In genomic region chr8:128480896-128481665, GRCm38 (mm10) we compare ENCODE assay signal across 12 mouse cellular contexts.
DNase-seq lines count a peak whose midpoint lies in the region; ATAC-seq lines count a peak whose summit lies in the region.
"Had no signal": no experiment of that assay in that cellular context is flagged by ENCODE, and none has a peak within 500 bp of the region (broad histone marks: within the 10 kb centered on the region; RNA-seq: fewer than 3 reads in every experiment).

No protein-coding gene starts in this region.

- H3K9me3 ChIP-seq in heart, embryonic 16.5 days (replicated peaks; ENCODE audit: control insufficient read depth, low read length) = no peaks in the 10 kb centered on the region

- peaks cover 56% of the 10 kb centered on the region for H3K36me3 ChIP-seq in heart, embryonic 16.5 days (ENCODE audit: control insufficient read depth, insufficient read depth)

- intact Hi-C loops in heart, postnatal 36 days (cut with DNase I) = no loop called here

- H3K27me3 ChIP-seq in heart, embryonic 16.5 days (ENCODE audit: control insufficient read depth, insufficient read depth, low read length) = no peaks in the 10 kb centered on the region

- no peak overlapping the region for H3K4me2 ChIP-seq in heart, embryonic 16.5 days (ENCODE audit: low read depth, low read length)

- no peak overlapping the region for H3K4me3 ChIP-seq in heart, embryonic 16.5 days (ENCODE audit: low read length)

- peak; percentile 72 for ATAC-seq in heart, embryonic 16.5 days (replicated peaks; ENCODE audit: extremely low read depth, insufficient read depth, low FRiP score)
- ATAC-seq in granulocyte monocyte progenitor cell, adult 5-6 weeks (replicated peaks; ENCODE audit: poor library complexity, severe bottlenecking) = peak; percentile 93
- 0 out of 2 replicates have a peak, but pooled peaks have one; percentile 13 for ATAC-seq in neutrophil, adult 5-6 weeks (ENCODE audit: extremely low read depth, insufficient number of reproducible peaks, low FRiP score, poor library complexity, severe bottlenecking)
- ATAC-seq: activated CD4-positive, CD25-positive, alpha-beta regulatory T cell, adult 4 months; lung, postnatal 0 days had no signal

- H3K27ac ChIP-seq in heart, embryonic 16.5 days (ENCODE audit: low read length) = peak overlapping the region; percentile 16; the same call in 1 of the 2 replicates

- H3K9ac ChIP-seq in heart, embryonic 16.5 days (ENCODE audit: low read length) = no peak overlapping the region

- no peak for DNase-seq in heart, postnatal 36 days
- DNase-seq in 416B (ENCODE audit: low read depth) = peak; percentile 15
- no peak for DNase-seq in cerebellum, postnatal 36 days
- no peak for DNase-seq in right cerebral cortex, postnatal 25 days
- DNase-seq in gastrocnemius, adult 8-10 months (ENCODE audit: low spot score in 2 of 2) = no peak
- DNase-seq: cerebellum, adult 8-10 months; kidney, postnatal 36 days had no signal

- H3K4me1 ChIP-seq in heart, embryonic 16.5 days (ENCODE audit: control insufficient read depth, insufficient read depth, low read length) = peaks cover 18% of the 10 kb centered on the region

- WGBS in heart, embryonic 16.5 days = 75% methylated on average over 8 of the region's 8 CpGs

Comparison
In these comparisons a context has a peak if more than half of its experiments do, and no peak if none do; other contexts are left out.
1. ATAC-seq: peak in every context shown above with its lines; median percentile 93 in granulocyte monocyte progenitor cell, adult 5-6 weeks; 72 in heart, embryonic 16.5 days; 13 in neutrophil, adult 5-6 weeks.